Mouse (Mus musculus): ENCODE data around the gene Cfl2.
"Not testable (repeated sequence)": the region's sequence is repeated elsewhere in the genome, so short reads cannot be mapped to it uniquely, and the experiment has no call there.

The Cfl2 gene

DNA sequence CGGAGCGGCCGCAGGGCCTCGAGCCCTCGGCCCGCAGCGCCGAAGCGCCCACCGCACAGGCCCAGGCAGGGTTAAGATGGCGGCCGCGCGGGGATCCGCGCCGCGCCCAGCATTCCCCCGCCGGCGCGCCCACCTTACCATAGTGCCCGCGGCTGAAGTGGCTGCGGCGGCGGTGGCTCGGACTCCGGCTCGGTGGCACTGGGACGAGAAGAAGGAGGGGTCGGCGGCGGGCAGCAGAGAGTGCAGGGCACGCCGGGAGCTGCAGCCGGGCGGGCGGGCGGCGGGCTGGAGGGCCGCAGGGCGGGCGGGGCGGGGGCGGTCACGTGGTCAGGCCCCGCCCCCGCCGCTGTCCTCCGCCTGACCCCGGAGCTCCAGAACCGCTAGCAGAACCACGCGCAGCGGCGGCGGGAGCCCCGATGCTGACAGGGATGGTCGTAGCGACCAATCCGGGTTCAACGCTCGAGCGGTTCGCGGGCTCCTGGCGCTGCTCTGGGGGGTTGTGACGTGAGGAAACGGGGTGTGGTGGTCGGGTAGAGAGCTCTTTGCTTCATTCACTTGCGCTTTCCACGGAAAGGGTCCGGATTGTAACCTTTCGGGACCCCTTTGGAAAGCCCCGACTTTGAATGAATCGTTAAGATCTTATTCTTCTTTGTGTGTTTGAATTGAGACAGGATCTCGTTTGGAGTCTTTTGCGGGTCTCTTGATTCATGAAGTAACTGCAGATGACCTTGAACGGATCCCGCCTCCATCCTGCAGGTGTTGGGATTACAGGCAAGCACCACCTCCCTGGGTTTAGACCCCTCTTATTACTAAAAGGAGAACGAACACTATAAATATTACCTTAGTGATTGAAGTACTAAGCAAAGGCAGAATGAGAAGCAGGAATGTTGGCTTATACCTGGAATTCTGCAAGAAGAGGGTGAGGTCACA is at the start of gene Cfl2:
Gene Cfl2 (minus strand): TSS at position 272 of the 930 bp plus-strand sequence.
- peak; percentile 80 to 85 for DNase-seq (ENCODE audit: low spot score in 2 of 2)

DNA sequence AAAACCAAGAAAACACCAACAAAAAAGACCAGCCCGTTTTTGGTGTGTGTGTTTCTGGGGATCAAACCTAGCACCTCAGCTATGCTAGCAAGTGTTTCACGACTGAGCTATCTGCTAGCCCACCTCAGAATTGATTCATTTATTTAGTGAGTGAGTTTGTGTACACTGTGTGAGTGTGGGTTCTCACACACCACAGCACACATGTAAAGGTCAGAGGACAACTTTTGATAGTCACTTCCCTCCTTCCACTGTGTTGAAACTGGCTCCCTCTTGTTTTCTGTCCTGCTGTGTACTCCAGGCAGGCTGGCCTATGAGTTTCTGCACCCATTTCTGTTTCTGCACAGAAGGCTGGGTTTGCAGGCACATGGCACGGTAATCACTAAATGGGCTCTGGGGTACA is 47.7 kb upstream of the Cfl2 start:
- no peak for DNase-seq (ENCODE audit: low spot score in 2 of 2)

DNA sequence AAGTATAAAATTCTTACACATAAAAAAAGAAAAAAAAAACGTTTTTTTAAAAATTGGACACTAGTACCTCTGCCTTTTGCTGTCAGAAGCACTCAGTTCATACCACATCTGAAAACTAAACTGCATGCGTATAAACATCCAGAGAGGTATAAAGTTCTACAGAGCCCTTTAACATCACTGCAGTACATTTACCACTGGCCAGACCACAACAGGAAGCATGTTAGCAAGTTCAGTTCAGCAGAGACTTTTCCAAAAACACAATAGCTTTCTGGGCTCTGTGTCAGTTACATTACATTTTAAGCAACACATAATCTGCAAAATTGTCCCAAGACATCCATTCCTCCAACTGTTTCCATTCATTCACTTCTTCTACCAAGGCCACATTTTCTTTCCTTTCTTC is 29.9 kb upstream of the Cfl2 start:
- DNase-seq (ENCODE audit: low spot score in 2 of 2), result not testable (repeated sequence)

DNA sequence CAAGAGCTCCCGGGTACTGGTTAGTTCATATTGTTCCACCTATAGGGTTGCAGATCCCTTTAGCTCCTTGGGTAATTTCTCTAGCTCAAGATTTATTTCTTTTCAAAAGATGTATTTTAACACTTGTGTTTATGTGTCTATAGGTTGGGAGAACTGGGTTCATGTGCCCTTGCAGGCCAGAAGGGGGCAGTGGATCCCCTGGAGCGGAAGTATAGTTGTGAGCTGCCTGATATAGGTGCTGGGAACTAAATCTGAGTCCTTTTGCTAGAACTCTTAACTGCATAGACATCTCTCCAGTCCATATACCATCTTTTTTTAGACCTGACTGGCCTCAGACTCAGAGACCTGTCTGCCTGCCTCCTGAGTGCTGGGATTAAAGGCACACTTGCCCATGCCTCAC is 27.7 kb upstream of the Cfl2 start:
- DNase-seq (ENCODE audit: low spot score in 2 of 2), result no peak

DNA sequence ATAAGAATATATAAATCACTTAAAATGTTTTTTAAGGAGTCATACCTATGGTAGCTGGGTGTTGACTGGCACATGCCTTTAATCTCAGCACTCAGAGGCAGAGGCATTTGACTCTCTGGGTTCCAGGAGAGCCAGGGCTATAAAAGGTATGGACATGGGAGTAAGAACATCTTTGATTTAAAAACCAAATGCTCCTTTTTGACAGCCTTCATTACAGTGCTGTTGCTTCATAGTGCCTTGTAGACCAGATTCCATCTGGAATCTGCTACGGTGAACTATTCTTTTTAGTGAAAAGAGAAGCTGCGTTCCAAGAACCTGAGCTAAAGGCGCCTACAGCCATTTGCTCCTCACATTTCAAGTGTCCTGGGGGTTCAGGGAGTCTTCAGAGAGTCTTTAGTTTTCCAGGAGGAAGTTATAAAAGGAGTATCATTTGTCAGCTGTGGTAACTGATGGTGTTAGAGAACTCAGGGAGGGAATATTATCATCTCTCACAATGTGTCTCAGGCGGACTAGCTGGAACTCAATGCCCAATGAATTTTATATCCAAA is 25.0 kb upstream of the Cfl2 start:
- DNase-seq (ENCODE audit: low spot score in 2 of 2), result no peak

DNA sequence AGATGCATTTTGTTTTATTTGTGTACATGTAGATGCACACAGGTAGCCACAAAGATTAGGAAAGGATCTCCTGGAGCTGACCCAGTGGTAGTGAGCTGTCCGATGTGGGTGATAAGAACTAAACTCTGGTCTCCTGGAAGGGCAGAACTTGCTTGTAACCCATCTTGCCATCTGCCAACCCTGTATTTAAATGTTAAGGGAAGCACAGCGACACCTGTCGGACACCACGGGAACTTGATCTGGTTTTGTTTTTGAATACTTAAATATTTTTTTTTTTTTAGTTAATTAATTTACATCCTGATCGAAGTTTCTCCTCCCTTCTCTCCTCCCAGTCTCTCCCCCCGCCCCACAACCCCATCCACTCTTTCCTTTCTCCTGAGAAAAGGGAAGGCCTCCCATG is 17.0 kb upstream of the Cfl2 start:
- peak in 1 of 2 experiments; percentile 77 for DNase-seq (ENCODE audit: low spot score in 2 of 2)

DNA sequence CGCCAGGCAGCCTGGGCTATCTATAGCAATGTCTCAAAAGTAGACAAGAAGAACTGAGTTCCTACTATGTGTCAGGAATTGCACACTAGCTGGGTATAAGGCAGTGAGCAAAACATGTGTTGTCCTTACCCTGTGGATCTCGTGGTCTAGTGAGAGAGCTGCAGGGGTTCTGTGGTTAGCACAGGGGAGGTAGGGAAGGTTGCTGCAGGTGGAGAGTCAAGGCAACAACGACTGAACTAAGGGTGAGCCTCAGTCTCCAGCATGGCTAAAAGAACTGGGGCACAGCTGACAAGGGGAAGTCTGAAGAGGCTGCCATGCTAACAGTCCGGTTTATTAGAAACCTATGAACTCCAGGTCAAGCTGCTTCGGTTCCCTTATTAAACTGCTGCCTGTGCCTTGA is 16.5 kb upstream of the Cfl2 start:
- no peak for DNase-seq (ENCODE audit: low spot score in 2 of 2)

DNA sequence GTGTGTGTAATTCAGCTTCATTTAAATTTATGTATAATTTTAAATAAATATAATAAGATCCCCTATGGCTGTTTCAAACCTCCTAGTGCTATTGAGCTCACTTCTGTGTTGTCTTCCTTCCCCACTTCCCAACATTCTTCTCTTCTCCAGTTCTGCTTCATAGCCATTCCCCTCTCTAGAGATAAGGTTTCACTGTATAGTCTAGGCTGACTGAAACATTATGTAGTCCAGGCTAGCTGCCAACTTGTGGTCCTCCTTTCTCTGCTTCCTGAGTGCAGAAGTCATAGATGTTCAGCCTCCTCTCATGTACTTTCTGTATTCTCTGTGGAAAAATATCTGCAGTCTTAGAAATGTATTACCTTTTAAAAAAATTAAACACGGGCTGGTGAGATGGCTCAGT is 15.2 kb upstream of the Cfl2 start:
- DNase-seq (ENCODE audit: low spot score in 2 of 2), result no peak

DNA sequence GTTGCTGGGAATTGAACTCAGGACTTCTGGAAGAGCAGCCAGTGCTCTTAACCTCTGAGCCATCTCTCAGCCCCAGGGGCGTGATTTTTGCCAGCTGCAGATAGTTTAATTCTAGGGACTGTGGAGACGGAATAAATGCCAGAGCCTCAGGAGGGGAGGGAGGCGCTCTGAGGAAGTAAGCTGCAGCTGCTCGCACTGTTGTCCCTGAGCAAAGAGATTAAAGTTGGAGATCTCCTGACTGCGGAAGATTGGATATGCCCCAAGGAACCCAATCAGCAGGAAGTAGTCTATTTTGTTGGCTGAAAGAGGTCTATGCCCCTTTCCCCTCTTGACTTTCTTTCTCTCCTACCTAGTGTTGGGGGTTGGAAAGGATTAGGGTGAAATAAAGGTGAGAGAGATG is 14.2 kb upstream of the Cfl2 start:
- no peak for DNase-seq (ENCODE audit: low spot score in 2 of 2)

DNA sequence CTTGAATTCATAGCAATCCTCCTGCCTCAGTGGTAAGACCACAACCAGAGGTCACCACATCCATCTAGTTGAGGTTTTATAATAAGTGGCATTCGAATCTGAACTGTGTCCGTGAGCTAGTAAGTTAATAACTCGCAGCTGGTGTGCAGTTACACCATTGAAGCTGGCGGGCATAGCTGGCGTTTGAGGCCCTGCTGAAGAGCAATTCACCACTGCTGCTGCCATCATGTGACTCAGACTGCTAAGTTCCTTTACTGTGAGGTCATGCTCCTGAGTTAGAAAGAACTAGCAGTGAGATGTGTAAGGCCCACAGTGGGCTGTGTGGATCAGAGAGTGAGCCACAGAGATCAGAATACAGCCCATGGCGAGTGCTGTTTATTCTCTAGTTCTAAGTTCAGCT is 12.0 kb upstream of the Cfl2 start:
- no peak for DNase-seq (ENCODE audit: low spot score in 2 of 2)

DNA sequence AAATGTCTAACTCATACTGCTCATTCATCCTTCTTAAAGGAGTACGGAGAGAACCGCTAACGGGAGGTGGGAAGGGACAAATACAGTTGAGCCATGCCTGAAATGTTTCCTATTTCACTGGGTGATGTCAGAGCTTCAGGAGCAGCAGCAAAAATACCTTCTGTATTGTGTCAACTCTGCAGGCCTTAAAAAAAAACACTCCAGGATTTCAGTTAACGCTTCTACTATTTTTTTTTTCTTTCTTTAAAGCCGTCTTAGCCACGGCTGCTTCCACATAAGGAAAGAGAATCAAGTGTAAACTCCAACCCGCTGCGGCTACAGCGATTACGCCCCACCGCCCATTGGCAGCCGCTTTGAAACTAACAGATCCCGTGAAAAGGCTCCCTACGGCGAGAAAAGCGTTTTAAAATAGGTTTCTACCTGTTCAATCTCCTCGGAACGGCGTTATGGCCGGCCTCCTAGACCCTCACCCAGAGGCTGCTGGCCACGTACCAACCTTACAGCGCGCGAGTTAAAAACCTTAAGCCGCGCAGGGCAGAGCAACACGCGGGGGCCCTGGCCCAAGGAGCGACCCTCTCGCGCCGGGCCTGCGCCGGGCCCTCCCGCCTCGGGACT is 579 bp downstream of the Cfl2 start:
- DNase-seq (ENCODE audit: low spot score in 2 of 2), result no peak

DNA sequence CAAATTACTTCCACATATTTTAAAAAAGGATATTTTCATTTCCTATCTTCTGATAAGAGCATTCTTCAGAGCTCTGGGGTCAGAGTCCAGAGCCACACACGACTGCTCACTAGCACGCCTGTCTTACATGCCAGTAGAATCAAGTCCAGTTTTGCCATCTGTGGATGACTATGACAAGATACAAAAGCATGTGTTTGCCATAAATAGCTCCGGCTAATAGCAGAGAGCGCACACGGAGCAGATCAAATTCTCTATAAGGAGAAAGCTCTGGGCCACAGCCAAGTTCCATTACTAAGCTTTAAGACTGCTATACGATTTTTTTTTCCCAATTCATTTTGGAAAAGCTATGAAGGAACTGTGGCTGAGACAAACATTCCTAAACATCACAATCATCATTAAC is 3.1 kb downstream of the Cfl2 start:
- DNase-seq (ENCODE audit: low spot score in 2 of 2), result no peak

DNA sequence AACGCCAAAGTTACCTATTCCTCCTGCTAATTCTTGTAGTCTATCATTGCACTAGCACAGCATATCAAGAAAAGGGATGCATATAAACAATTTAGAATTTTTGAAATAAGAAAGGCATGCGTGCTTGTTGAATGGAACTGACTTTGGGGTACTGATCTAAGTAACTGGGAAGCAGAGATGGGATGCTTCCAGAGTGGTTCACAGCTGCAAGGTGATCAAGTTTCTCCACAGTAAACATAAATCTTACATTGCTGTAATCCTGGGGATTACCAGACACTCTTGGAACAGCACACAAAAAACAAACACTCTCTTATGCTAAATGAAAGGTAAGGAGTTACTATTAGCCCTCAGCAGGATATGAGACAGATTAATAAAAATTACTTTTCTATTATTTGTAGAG is 12.1 kb downstream of the Cfl2 start:
- no peak for DNase-seq (ENCODE audit: low spot score in 2 of 2)

DNA sequence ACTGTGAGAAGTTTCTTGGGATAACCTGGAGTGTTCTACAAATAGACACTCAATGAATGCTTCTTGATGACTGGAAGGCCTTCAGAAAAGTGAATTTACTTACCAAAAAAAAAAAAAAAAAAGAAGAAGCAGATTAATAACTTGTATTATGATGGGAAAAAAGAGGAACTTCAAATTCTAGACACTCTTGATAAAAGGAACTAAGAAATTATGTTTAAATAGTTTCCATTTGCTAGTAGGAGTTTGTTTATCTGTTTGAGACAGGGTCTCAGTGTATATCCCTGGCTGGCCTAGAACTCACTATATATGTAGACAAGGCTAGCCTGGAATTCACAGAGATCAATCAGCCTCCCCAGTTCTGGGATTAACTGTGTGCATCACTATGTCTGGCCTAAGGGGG is 18.3 kb downstream of the Cfl2 start:
- no peak for DNase-seq (ENCODE audit: low spot score in 2 of 2)

DNA sequence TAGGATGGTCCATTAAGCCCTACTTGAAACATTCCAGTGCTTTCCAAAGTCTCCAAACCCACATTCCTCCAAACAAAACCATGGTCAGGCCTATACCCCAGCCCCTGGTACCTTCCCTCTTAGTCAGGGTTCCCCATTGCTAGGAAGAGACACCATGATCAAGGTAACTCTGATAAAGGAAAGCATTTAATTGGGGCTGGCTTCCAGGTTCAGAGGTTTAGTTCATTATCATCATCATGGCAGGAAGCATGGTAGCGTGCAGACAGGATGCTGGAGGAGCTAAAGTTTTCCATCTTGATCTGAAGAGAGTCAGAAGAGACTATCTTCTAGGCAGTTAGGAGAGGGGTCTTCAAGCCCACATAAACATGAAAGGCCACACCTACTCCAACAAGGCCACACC is 21.1 kb downstream of the Cfl2 start:
- DNase-seq (ENCODE audit: low spot score in 2 of 2), result no peak

DNA sequence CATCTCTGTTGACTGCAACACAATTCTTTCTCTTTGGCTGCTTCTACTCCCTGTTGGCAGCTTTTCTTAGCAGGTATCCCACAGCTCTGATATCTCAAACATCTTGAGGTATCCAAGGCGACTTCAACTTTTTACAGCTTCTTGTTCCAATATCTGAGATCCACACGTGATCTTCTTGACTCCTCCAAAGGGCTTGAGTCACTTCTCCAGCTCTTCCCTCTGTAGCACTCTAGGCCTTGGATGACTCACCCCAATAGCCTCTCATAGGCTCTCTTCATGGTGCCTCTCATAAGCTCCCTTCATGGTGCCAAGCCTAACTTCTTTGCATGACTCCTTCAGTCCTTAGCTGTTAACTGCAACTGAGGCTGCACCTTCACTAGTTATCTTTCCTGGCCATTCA is 22.9 kb downstream of the Cfl2 start:
- DNase-seq (ENCODE audit: low spot score in 2 of 2), result no peak

DNA sequence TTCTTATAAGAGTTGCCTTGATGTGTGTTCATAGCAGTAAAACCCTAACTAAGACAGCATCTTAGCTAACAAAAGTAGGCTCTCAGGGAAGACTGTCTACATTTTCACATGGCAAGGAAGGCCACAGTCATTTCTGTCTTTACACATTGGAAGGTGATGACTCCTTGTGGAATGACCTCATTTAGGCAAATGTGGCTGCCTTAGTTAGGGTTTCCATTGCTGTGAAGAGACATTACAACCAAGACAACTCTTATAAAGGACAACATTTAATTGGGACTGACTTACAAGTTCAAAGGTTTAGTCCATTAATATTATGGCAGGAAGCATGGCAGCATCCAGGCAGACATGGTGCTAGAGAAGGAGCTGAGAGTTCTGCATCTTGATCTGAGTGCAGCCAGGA is 23.7 kb downstream of the Cfl2 start:
- DNase-seq (ENCODE audit: low spot score in 2 of 2), result no peak

DNA sequence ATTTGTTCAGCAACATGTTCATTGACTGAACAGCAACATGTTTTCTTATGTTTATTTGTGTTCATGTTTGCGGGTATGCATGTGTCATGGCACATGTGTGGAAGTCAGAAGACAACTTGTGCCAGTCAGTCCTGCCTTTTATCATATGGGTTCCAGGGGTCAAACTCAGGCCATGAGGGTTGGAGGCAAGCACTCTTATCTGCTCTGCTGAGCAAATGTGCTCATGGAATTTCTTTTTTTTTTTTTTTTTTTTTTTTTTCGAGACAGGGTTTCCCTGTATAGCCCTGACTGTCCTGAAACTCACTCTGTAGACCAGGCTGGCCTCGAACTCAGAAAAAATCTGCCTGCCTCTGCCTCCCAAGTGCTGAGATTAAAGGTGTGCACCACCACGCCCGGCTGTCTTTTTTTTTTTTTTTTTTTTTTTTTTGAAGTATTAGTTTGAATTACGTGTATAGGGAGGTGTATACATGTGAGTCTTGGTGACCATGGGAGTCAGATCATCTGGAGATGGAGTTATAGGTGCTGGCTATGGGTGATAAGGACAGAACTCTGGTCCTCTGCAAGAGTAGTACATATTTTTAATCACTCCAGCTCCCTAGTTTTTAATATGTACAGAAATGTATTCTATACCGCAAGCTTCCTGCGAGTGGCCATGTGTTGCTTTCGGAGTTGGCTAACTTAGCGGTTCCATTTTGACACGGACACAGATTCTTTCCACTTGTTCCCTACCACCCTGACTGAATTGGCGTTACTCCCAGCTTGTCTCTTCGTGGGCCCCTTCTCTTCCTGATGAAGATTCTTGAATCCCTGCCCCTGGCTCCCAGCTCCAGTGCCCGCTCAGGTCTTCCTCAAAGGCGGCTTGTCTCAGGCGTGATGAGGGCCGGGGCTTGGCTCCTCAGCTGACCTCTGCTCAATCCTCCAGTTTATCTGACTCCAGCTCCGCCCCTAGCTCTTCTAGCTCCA is 26.8 kb downstream of the Cfl2 start:
- no peak for DNase-seq (ENCODE audit: low spot score in 2 of 2)

DNA sequence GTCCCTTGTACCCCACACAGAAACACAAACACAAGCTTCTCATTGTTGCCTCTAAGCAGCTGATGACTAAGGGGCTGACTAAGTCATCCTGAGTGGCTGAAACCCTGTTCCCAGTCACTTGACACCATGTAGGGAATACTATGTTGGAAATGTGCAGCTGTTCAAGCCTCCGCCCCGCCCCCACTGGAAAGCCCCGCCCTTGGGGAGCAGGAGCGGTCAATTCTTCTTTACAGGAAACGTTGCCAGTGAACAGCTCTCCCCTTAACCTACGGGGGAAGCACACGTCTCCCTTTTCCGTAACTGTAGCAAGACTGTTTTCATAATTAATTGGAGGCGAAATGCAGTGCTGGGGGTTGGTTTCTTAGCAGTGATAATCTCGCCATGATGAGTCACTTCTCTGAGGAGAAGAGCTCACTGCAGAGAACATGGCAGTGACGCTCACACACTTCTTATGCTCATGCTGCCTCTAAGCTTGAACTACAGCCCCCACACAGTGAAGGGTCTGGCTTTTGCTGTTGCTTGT is 27.7 kb downstream of the Cfl2 start:
- DNase-seq (ENCODE audit: low spot score in 2 of 2), result peak; percentile 68 to 86

DNA sequence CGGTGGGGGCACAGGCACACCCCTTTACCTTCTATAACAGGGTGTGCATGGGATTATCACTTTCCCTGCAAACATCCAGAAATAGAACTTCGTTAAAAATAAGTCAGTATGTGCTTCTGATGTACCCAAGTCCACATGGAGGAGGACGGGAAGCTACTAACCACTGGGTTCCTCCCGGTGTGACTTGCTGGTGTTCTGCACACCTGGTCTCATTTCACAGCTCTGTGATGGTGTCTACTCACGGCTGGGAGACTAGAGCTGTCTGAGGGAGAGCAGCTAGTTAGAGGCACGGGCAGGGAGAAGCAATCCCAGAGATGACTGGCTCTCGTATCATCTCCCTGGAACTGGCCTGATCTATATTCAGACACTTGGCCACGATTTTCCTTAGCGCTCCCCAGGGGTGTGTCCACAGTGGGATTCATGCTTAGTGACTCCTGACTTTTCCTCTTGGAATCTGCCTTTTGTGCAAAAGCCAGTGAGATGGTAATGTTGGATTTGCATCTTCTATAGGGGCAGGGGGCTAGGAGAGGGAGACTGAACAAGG is 28.7 kb downstream of the Cfl2 start:
- DNase-seq (ENCODE audit: low spot score in 2 of 2), result no peak

DNA sequence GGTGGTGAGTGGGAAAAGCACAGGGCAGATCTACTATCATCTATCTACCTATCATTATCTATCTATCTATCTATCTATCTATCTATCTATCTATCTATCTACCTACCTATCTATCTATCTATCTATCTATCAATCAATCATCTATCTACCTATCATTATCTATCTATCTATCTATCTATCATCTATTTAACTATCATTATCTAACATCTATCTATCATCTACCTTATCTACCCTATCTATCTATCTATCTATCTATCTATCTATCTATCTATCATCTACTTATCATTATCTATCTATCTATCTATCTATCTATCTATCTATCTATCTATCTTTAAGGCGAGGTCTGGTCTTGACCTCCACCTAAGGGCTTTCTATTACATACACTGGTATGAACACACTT is 30.8 kb downstream of the Cfl2 start:
- DNase-seq (ENCODE audit: low spot score in 2 of 2), result not testable (repeated sequence)

All from urinary bladder, postnatal 4 days (tissue).